Mouse (Mus musculus) adrenal gland, postnatal 0 days (tissue): ENCODE data around the gene Six6. TPM values are rescaled to one million over a fixed set of nuclear protein-coding genes. Genes with fewer than 3 reads are reported as not detected.

Experiments used
- polyA plus RNA-seq: library from polyadenylated mRNA; unstranded; fragments of >200 nt; fragmentation: Nextera tagmentation; extraction: Ambion mirVana; gene quantifications from 2 replicates; pipeline ENCODE4 v1.2.1, GENCODE M21; 2015

Six6 gene
- not detected in 2 replicates for polyA plus RNA-seq

DNA sequence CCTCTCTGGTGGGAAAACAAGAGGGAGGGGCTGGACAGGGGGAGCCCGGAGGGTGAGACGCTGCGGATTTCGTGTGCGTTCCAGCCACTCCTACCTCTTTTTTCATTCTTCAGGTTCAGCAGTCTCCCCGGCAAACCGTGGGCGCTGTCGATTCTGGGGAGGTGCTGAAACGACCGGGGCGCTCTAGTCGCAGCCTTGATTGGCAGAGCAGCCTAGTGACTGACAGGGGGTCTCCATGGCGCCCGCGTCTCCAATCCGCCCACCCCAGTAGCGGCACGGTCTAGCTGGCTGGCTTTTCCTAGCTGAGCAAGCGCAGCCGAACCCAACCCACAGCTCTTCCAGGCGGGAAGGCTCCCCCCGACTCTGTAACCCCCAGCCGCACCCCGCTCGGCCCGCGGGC lies at the start of gene Six6:
Gene Six6, plus strand, starts transcription at position 277 of the 400 bp plus-strand sequence.

DNA sequence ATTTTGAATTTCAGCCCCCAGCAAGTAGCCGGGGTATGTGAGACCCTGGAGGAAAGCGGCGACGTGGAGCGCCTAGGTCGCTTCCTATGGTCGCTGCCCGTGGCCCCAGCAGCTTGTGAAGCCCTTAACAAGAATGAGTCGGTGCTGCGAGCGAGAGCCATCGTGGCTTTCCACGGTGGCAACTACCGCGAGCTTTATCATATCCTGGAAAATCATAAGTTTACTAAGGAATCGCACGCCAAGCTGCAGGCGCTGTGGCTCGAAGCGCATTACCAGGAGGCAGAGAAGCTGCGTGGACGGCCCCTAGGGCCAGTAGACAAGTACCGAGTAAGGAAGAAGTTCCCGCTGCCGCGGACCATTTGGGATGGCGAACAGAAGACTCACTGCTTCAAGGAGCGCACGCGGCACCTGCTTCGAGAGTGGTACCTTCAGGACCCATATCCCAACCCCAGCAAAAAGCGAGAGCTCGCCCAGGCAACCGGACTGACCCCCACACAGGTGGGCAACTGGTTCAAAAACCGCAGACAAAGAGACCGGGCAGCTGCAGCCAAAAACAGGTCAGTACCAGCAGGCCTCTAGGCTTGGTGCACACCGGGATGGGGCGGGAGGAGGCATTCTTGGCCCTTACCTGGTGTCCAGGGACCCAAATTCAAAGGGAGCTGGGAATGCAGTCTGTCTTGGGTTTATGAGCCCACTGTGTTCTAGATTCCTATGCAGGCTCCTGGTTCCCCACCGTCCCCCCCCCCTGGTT lies 554 bp downstream of the Six6 start, which contains the start of gene 4930447C04Rik:
Gene 4930447C04Rik, minus strand, starts transcription at position 704 of the 751 bp plus-strand sequence.

Other genes starting within 250 kb of the Six6 start
- gene Ppm1a, start 182.4 kb upstream of the Six6 start, polyA plus RNA-seq, result 76.8 and 95.7 TPM in 2 replicates
- gene 4930447C04Rik, start 882 bp downstream of the Six6 start, polyA plus RNA-seq, result 1.7 and 2.2 TPM in 2 replicates
- 0.54 and 1.4 TPM in 2 replicates for gene Six1, start 114.0 kb downstream of the Six6 start, polyA plus RNA-seq
- 0.13 and 0.46 TPM in 2 replicates for gene Six4, start 173.6 kb downstream of the Six6 start, polyA plus RNA-seq
- gene Mnat1, start 183.8 kb downstream of the Six6 start, polyA plus RNA-seq, result 25.9 and 28.8 TPM in 2 replicates